Mouse (Mus musculus): ENCODE results near the gene Myrip. TPM values are rescaled to one million over a fixed set of nuclear protein-coding genes. Genes with fewer than 3 reads are reported as not detected.
"Not testable (repeated sequence)": the region's sequence is repeated elsewhere in the genome, so short reads cannot be mapped to it uniquely, and the experiment has no call there.

Gene Myrip
- polyA plus RNA-seq, 1 experiment from 2014 or later, result not detected

DNA sequence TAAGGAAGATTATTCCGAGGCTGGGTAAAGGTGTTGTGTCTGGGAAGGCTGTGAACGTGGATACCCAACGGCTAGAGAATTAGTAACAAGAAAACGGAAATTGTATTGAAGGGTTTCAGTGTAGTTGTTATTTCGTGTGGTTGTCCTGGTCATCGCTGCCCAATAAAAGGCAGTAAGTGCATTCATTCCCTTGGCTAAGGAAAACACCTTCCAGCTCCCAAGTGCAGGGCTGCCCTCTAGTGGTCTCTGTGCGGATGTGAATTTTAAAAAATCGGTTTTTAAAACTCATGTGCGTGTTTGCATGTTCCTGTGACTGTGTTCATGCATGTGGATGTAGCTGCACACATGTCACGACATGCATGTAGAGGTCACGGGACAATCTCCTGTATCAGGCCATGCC, 76.4 kb downstream of the Myrip start:
- no peak overlapping the region for H3K27ac ChIP-seq
- H3K79me2 ChIP-seq (ENCODE audit: inconsistent target), result no peaks in the 10 kb centered on the region
- no peaks in the 10 kb centered on the region for H3K36me3 ChIP-seq (ENCODE audit: inconsistent target)
- WGBS (ENCODE audit: missing documents), result 31% methylated on average over 11 of the region's 11 CpGs
- no peak overlapping the region for H3K4me3 ChIP-seq (ENCODE audit: inconsistent target)

DNA sequence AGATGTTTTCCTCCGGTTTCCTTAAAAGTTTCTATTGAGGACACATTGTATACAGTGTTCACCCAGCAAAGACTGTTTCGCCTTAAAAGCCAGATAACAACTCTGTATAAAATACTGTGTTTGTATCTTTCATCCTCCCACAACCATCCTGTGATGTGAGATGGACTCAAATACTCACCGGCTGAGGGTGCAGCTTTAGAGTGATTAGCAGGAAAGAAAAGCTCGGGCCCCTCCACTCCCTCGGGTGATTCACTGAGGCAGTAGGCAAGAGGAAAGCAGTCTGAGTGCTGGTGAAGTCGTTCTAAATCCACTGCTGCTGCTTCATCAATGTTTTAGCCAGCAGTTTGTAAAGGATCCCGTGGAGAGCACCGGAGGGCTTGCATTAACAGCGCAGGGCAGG, 93.9 kb downstream of the Myrip start:
- Histone ChIP-seq H3K27ac (no peak overlapping the region), H3K79me2 (ENCODE audit: inconsistent target) (no peaks in the 10 kb centered on the region), H3K4me3 (ENCODE audit: inconsistent target) (no peak overlapping the region), H3K36me3 (ENCODE audit: inconsistent target) (no peaks in the 10 kb centered on the region)
- 55% methylated on average over 9 of the region's 9 CpGs for WGBS (ENCODE audit: missing documents)

DNA sequence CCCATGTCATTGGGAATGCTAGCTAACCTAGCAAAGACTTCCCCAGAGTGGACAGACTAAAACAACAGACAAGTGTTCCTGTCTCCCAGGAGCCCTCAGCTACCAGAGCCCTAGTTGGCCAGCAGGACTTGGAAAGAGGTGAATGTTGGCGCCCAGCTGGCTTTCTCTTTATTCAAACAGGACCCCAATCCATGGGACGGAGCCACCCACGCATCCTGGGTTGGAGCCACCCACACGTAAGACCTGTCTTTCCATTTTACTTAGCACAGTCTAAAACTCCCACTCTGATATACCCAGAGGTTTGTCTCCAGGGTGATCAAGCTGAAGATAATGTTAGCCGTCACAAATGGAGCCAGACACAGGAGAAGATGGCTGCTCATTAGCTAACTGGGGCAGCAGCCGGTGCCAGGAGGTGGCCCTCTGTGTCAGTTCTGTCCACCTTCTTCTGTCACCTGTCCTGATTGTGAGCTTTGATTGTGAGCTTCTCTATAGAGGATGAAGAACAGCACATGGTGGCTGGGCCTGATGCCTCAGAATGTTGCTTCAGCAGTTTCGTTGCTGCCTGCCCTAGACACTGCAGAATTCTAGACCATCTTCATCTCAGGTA, 95.4 kb downstream of the Myrip start:
- H3K4me3 ChIP-seq (ENCODE audit: inconsistent target), result no peak overlapping the region
- H3K79me2 ChIP-seq (ENCODE audit: inconsistent target), result no peaks in the 10 kb centered on the region
- H3K27ac ChIP-seq, result no peak overlapping the region
- WGBS (ENCODE audit: missing documents), result 96% methylated on average over 7 of the region's 7 CpGs
- no peaks in the 10 kb centered on the region for H3K36me3 ChIP-seq (ENCODE audit: inconsistent target)

DNA sequence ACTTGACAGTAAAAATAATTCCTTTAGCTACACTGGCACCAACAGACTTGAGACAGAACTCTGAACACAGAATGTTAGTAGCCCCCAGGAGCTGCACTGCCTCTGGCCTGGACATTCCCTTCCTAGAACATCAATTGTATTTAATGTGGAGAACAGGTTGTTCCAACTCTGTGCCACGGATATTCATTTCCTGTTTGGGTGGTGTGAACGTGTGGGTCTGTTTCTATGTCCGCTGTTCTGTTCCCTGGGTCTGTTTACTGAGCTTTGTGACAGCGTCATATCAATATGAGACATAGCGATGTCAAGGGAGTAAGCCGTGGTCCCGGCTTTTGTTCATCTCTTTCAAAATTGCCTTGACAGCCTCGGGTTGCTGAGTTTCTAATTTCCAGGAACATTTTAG, 97.0 kb downstream of the Myrip start:
- Histone ChIP-seq H3K27ac (no peak overlapping the region), H3K36me3 (ENCODE audit: inconsistent target) (no peaks in the 10 kb centered on the region), H3K79me2 (ENCODE audit: inconsistent target) (no peaks in the 10 kb centered on the region), H3K4me3 (ENCODE audit: inconsistent target) (no peak overlapping the region)
- 91% methylated on average over 8 of the region's 8 CpGs for WGBS (ENCODE audit: missing documents)

DNA sequence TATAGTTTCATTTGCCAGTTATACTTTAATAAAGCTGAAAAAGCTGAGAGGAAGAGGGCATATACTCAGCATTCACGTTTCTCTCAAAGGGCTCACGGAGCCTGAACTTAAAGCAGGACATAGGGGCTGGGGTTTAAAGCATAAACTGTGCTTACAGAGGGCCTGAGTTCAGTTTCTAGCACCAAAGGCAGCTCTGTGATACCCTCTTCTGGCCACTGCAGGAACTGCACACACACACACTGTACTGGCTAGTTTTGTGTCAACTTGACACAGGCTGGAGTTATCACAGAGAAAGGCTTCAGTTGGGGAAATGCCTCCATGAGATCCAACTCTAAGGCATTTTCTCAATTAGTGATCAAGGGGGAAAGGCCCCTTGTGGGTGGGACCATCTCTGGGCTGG, 98.2 kb downstream of the Myrip start:
- not testable (repeated sequence) for H3K4me3 ChIP-seq (ENCODE audit: inconsistent target); H3K27ac ChIP-seq; H3K36me3 ChIP-seq (ENCODE audit: inconsistent target); H3K79me2 ChIP-seq (ENCODE audit: inconsistent target)
- 100% methylated on average over 2 of the region's 2 CpGs for WGBS (ENCODE audit: missing documents)

DNA sequence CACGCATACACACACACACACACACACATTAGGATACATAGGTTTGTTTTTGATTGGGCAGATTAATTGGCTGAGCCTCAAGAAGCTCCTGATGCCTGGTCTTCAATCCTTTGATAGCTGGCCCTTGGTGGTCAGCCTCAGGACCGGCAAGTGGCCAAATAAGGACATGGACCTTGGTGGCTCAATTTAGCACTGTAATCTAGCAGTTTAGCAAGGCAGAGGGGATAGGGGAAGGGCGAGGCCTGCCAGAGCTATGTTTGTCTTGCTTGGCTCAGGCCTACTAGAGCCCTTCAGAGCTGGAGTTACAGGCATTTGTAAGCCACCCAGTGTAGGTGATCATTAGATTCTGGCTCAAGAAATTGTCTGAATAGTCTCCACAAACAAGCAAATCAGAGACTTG, 101.1 kb downstream of the Myrip start:
- Histone ChIP-seq H3K36me3 (ENCODE audit: inconsistent target) (no peaks in the 10 kb centered on the region), H3K79me2 (ENCODE audit: inconsistent target) (no peaks in the 10 kb centered on the region), H3K4me3 (ENCODE audit: inconsistent target) (no peak overlapping the region), H3K27ac (no peak overlapping the region)
- 93% methylated on average over 3 of the region's 3 CpGs for WGBS (ENCODE audit: missing documents)

DNA sequence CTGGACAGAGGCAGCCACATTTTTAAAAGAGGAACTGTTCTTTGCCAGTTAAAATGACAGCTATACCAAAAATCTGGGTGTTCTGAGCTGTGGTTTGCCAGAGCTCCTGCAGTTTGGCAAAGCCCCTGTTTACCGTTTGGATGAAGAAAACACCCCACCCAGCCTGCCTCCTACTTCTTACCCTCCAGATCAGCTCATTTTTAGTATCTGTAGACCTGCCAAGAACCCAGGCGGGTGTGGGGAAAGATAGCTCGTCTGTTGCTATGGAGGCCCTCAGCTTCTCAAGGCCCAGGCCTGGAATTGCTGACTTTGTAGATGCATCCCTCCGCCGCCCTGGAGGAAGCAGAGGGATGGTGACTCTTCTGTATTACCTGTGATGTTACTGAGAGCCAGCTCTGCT, 102.3 kb downstream of the Myrip start:
- WGBS (ENCODE audit: missing documents), result 35% methylated on average over 5 of the region's 5 CpGs
- H3K36me3 ChIP-seq (ENCODE audit: inconsistent target), result no peaks in the 10 kb centered on the region
- H3K27ac ChIP-seq, result no peak overlapping the region
- H3K79me2 ChIP-seq (ENCODE audit: inconsistent target), result no peaks in the 10 kb centered on the region
- H3K4me3 ChIP-seq (ENCODE audit: inconsistent target), result no peak overlapping the region

DNA sequence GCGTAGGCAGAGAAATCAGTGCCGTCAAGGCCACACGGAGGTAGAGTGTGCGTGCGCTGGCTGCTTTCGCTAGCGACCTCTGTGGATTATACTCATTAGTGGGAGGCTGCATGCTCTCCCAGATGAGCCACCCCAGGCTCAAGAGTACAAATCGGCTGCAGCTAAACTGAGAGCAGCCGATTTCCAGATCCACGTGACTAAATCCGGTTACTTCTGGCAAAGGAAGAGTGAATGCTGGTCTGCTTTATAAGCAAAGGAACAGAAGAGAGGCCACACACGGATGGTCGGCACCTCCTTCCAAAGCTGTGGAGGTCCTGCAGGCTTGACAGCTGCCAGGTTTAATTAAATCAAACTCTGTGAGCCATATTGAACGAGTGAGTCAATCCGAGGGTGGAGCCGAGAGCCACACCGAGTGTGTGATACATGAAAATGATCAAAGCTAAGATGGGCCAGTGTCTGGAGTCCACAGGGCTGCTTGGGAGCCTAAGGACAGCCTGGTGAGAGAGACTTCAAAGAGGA, 108.4 kb downstream of the Myrip start:
- no peak overlapping the region for H3K27ac ChIP-seq
- no peaks in the 10 kb centered on the region for H3K79me2 ChIP-seq (ENCODE audit: inconsistent target)
- 86% methylated on average over 14 of the region's 17 CpGs for WGBS (ENCODE audit: missing documents)
- H3K36me3 ChIP-seq (ENCODE audit: inconsistent target), result no peaks in the 10 kb centered on the region
- H3K4me3 ChIP-seq (ENCODE audit: inconsistent target), result no peak overlapping the region

DNA sequence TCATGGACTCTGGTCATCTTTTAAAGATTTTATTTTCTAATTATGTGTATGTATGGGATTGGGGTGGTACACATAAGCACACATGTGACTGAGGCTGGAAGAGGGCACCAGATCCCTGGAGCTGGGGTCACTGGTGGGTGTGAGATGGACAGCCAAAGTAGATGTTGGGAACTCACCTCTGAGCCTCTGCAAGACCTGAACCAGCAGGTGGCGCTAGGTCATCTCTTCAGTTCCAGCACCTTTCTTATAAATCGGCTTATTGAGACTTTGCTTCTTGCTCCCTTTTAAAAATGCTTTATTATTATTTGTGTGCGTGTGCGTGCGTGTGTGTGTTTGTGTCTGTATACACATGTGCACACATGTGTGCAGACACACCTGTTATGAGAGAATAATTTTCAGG, 109.1 kb downstream of the Myrip start:
- H3K27ac ChIP-seq, result no peak overlapping the region
- no peak overlapping the region for H3K4me3 ChIP-seq (ENCODE audit: inconsistent target)
- no peaks in the 10 kb centered on the region for H3K36me3 ChIP-seq (ENCODE audit: inconsistent target)
- WGBS (ENCODE audit: missing documents), result 6% methylated on average over 5 of the region's 5 CpGs
- no peaks in the 10 kb centered on the region for H3K79me2 ChIP-seq (ENCODE audit: inconsistent target)

DNA sequence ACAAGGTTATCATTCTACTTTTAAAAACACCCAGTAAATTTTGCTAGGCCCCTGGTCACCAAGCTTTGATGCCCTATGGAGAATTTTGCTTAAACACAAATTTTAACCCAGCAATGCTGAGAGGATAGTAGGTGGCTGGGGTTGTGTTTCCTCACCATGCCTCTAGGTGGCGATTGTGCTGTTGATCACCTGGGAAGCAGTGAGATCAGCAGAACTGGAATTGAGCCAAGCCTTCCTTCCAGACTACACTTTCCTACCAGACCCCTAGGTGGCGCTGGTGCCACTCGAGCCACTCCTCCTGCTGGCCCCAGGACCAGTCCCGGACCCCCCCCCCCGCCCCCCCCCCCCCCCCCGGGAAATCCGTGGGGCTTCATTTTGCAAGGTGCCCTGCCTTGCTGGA, 114.2 kb downstream of the Myrip start:
- Histone ChIP-seq H3K27ac (no peak overlapping the region), H3K79me2 (ENCODE audit: inconsistent target) (no peaks in the 10 kb centered on the region), H3K4me3 (ENCODE audit: inconsistent target) (no peak overlapping the region), H3K36me3 (ENCODE audit: inconsistent target) (no peaks in the 10 kb centered on the region)
- WGBS (ENCODE audit: missing documents), result 0% methylated on average over 4 of the region's 7 CpGs

DNA sequence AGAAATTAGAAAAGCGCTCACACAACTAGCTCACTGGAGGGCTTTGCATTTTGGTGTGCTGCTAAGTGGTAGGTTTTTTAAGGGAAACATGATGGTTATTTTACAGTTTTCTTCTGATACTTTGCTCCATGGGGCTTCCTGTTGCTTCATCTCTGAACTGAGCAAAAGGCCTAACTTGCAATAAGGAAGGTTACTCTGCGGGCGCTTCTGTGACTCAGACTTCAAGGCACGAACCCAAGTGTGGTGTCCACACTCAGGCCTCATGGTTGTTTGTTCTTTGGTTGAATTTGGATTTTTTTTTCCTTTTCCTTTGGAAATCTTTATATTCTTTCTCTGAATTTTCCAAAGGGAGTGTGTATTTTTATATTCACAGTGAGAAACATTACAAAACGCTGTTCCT, 114.8 kb downstream of the Myrip start:
- Histone ChIP-seq H3K4me3 (ENCODE audit: inconsistent target) (no peak overlapping the region), H3K79me2 (ENCODE audit: inconsistent target) (no peaks in the 10 kb centered on the region), H3K27ac (no peak overlapping the region), H3K36me3 (ENCODE audit: inconsistent target) (no peaks in the 10 kb centered on the region)
- WGBS (ENCODE audit: missing documents), result 52% methylated on average over 5 of the region's 5 CpGs

DNA sequence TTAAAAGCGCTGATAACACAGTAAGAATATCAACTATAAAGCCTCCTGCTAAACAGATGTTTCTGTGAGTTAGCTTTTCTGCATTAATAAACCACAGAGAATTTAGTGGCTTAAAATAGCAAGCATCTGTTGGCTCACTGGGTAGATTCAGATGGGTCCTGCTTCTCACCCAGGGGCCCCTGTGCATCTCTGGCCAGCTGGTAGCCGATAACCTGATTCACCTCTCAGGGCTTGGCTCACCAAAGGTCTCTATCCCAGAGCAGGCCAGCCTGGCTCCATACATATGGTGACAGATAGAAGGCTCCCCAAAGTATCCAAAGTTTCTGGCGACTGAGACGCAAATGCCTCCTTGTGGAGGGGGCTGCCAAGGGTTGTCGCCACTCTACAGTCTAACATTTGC, 115.4 kb downstream of the Myrip start:
- Histone ChIP-seq H3K79me2 (ENCODE audit: inconsistent target) (no peaks in the 10 kb centered on the region), H3K27ac (no peak overlapping the region), H3K4me3 (ENCODE audit: inconsistent target) (no peak overlapping the region), H3K36me3 (ENCODE audit: inconsistent target) (no peaks in the 10 kb centered on the region)
- WGBS (ENCODE audit: missing documents), result 90% methylated on average over 5 of the region's 5 CpGs

DNA sequence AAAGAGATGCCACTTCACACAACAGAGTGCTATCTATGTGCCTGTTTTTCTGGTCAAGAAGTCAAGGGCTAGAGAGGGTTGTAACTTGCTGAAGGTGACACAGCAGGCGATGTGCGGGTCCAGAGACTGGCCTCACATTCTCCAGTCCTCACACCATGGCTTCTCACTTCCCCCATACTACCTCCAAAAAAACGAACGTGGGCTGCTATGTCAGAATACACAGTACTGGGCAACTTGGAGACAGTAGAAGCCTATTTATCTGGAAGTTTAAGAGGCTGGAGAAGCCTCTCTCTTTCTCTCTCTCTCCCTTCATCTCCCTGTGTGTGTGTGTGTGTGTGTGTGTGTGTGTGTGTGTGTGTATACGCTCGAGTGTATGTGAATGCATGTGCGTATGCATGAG, 117.3 kb downstream of the Myrip start:
- 87% methylated on average over 7 of the region's 7 CpGs for WGBS (ENCODE audit: missing documents)
- no peak overlapping the region for H3K27ac ChIP-seq

DNA sequence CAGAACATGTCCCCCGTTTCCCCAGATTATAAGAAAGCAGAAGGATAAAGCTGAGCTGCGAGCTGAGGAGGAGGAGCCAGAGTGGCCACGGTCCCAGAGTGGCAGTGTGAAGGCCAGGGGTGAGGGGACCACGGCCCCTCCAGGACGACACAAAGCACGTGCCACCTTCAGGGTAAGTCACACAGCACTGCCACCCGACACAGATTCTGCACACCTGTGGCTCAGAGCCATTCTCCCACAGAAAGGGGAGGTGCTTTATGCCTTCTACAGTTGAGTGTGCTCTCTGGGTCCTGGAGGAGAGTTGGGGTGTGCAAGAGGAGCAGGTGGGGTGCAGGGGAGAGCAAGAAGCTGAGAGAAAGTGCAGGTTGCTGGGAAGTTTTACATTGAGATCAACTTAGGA, 123.3 kb downstream of the Myrip start:
- 69% methylated on average over 7 of the region's 7 CpGs for WGBS (ENCODE audit: missing documents)
- H3K27ac ChIP-seq, result no peak overlapping the region
- H3K4me3 ChIP-seq (ENCODE audit: inconsistent target), result no peak overlapping the region
- no peaks in the 10 kb centered on the region for H3K79me2 ChIP-seq (ENCODE audit: inconsistent target)
- no peaks in the 10 kb centered on the region for H3K36me3 ChIP-seq (ENCODE audit: inconsistent target)

More for the DNA sequence above, 117.3 kb downstream of the Myrip start:
- H3K79me2 ChIP-seq (ENCODE audit: inconsistent target), result no peaks in the 10 kb centered on the region
- H3K4me3 ChIP-seq (ENCODE audit: inconsistent target), result no peak overlapping the region
- no peaks in the 10 kb centered on the region for H3K36me3 ChIP-seq (ENCODE audit: inconsistent target)

DNA sequence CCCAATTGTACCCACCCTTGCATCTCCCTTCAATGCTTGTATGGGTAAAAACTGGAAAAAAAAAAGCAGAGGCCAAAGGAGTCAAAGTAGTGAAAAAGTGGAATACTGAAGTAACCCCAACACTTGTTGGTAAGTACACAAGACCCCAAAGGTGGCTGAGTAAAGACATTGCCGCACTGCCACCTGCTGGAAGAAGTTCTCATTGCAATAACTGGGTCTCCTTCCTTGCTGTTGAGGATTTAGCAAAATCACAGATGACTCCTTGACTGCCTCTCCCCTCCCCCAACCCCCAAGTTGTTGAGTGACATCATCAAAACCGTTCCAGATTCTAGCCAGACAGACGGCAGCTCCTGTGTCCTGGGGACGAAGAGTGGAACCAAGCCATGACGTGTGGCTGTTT, 124.5 kb downstream of the Myrip start:
- H3K36me3 ChIP-seq (ENCODE audit: inconsistent target), result no peaks in the 10 kb centered on the region
- H3K4me3 ChIP-seq (ENCODE audit: inconsistent target), result no peak overlapping the region
- WGBS (ENCODE audit: missing documents), result 42% methylated on average over 5 of the region's 5 CpGs
- no peak overlapping the region for H3K27ac ChIP-seq
- H3K79me2 ChIP-seq (ENCODE audit: inconsistent target), result no peaks in the 10 kb centered on the region

DNA sequence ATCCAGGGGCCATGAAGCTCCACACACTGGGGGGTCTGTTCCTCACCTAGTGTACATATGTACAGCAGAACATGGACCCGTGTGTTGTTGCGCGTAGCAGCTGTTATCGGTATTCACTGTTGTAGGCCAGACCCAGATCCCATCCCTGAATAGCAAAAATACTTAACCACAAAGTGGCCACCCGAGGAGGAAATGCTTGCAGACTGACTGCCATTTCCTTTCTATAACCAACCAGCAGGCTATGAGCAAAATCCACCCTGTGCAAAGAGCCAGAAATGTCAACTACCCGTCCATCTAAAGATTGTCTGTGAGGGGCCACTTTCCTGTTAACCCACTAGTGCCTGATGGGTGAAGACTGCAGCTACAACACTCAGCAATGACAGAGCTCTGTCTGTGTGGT, 126.9 kb downstream of the Myrip start:
- no peak overlapping the region for H3K27ac ChIP-seq
- no peaks in the 10 kb centered on the region for H3K79me2 ChIP-seq (ENCODE audit: inconsistent target)
- 8% methylated on average over 6 of the region's 6 CpGs for WGBS (ENCODE audit: missing documents)
- no peaks in the 10 kb centered on the region for H3K36me3 ChIP-seq (ENCODE audit: inconsistent target)
- H3K4me3 ChIP-seq (ENCODE audit: inconsistent target), result no peak overlapping the region

All from macrophage (primary cell).